Mouse (Mus musculus): Measurements from ENCODE around the gene Sit1. TPM values are rescaled to one million over a fixed set of nuclear protein-coding genes. Genes with fewer than 3 reads are reported as not detected.

The Sit1 gene
- polyA plus RNA-seq, 1 experiment, result not detected

- no peaks in the 10 kb centered on the region for H3K36me3 ChIP-seq (ENCODE audit: control insufficient read depth, insufficient read depth)
- H3K79me3 ChIP-seq (ENCODE audit: low read depth), result no peaks in the 10 kb centered on the region
- no peaks in the 10 kb centered on the region for H3K79me2 ChIP-seq (ENCODE audit: control insufficient read depth, insufficient read depth)
- peaks cover 4% of the 10 kb centered on the region for H3K27me3 ChIP-seq (ENCODE audit: control insufficient read depth, insufficient read depth, insufficient read length)
- H3K4me3 ChIP-seq (ENCODE audit: insufficient read depth, poor library complexity, severe bottlenecking), result no peak overlapping the region
- no peak for TF ChIP-seq MYOG (IDR thresholded peaks at IDR 0.05; ENCODE audit: control insufficient read depth, extremely low read depth, insufficient read length)
- no peak for TF ChIP-seq CEBPB (IDR thresholded peaks at IDR 0.05; ENCODE audit: low read depth)
- TF ChIP-seq FOSL1 (IDR thresholded peaks at IDR 0.05; ENCODE audit: insufficient read depth, low read length, poor library complexity, severe bottlenecking), result no peak
- TF ChIP-seq CTCF (IDR thresholded peaks at IDR 0.05; ENCODE audit: control insufficient read depth, insufficient read depth, insufficient read length), result no peak
- TF ChIP-seq MAX (IDR thresholded peaks at IDR 0.05), result no peak
- TF ChIP-seq USF1 (IDR thresholded peaks at IDR 0.05; ENCODE audit: low read depth), result no peak
- TF ChIP-seq MYOD1 (IDR thresholded peaks at IDR 0.05; ENCODE audit: control insufficient read depth, insufficient read length, low read depth), result no peak
- no peak overlapping the region for H3ac ChIP-seq (ENCODE audit: control insufficient read depth, insufficient read length, low read depth)
Observed at GRCm38 (mm10) chr4:43432832-43433231, 50.7 kb downstream of the Sit1 start.

Other genes starting within 250 kb of the Sit1 start
- 0.04 TPM for gene Atp8b5, start 216.6 kb downstream of the Sit1 start, polyA plus RNA-seq (2012; fragmentation: generic; extraction: Trizol)
- gene Rusc2, start 101.8 kb downstream of the Sit1 start, polyA plus RNA-seq (2012; fragmentation: generic; extraction: Trizol), result 18.8 TPM
- gene Fam166b, start 54.6 kb downstream of the Sit1 start, polyA plus RNA-seq (2012; fragmentation: generic; extraction: Trizol), result 0.06 TPM
- 28.9 TPM for gene Tesk1, start 41.8 kb downstream of the Sit1 start, polyA plus RNA-seq (2012; fragmentation: generic; extraction: Trizol)
- 1.5 TPM for gene Cd72, start 29.1 kb downstream of the Sit1 start, polyA plus RNA-seq (2012; fragmentation: generic; extraction: Trizol)
- 58.9 TPM for gene Ccdc107, start 9.2 kb upstream of the Sit1 start, polyA plus RNA-seq (2012; fragmentation: generic; extraction: Trizol)
- gene Arhgef39, start 16.0 kb upstream of the Sit1 start, polyA plus RNA-seq (2012; fragmentation: generic; extraction: Trizol), result 11.7 TPM
- 0.67 TPM for gene Car9, start 23.2 kb upstream of the Sit1 start, polyA plus RNA-seq (2012; fragmentation: generic; extraction: Trizol)
- 622 TPM for gene Tpm2, start 40.0 kb upstream of the Sit1 start, polyA plus RNA-seq (2012; fragmentation: generic; extraction: Trizol)
- 52.4 TPM for gene Creb3, start 78.6 kb upstream of the Sit1 start, polyA plus RNA-seq (2012; fragmentation: generic; extraction: Trizol)
- gene Tln1, start 79.0 kb upstream of the Sit1 start, polyA plus RNA-seq (2012; fragmentation: generic; extraction: Trizol), result 158 TPM
- gene Rgp1, start 95.0 kb upstream of the Sit1 start, polyA plus RNA-seq (2012; fragmentation: generic; extraction: Trizol), result 22.6 TPM
- 6.0 TPM for gene Gba2, start 95.1 kb upstream of the Sit1 start, polyA plus RNA-seq (2012; fragmentation: generic; extraction: Trizol)
- not detected for gene Msmp, start 100.8 kb upstream of the Sit1 start, polyA plus RNA-seq (2012; fragmentation: generic; extraction: Trizol)
- gene Npr2, start 148.2 kb upstream of the Sit1 start, polyA plus RNA-seq (2012; fragmentation: generic; extraction: Trizol), result 7.3 TPM
- gene Spag8, start 169.9 kb upstream of the Sit1 start, polyA plus RNA-seq (2012; fragmentation: generic; extraction: Trizol), result 0.04 TPM
- gene Hint2, start 172.7 kb upstream of the Sit1 start, polyA plus RNA-seq (2012; fragmentation: generic; extraction: Trizol), result 48.0 TPM
- 0.16 TPM for gene Tmem8b, start 185.2 kb upstream of the Sit1 start, polyA plus RNA-seq (2012; fragmentation: generic; extraction: Trizol)
- 1.4 TPM for gene Fam221b, start 185.4 kb upstream of the Sit1 start, polyA plus RNA-seq (2012; fragmentation: generic; extraction: Trizol)
- not detected for gene Olfr70, start 217.1 kb upstream of the Sit1 start, polyA plus RNA-seq (2012; fragmentation: generic; extraction: Trizol)
- not detected for gene Olfr71, start 226.5 kb upstream of the Sit1 start, polyA plus RNA-seq (2012; fragmentation: generic; extraction: Trizol)
- 5.0 TPM for gene Hrct1, start 243.5 kb upstream of the Sit1 start, polyA plus RNA-seq (2012; fragmentation: generic; extraction: Trizol)
- gene Spaar, start 246.3 kb upstream of the Sit1 start, polyA plus RNA-seq (2012; fragmentation: generic; extraction: Trizol), result 0.11 TPM

Data from C2C12 (cell line).